Mouse (Mus musculus) lung, postnatal 4 days (tissue): ENCODE measurements around the gene Cinp.

Experiments used
- DNase-seq, 2 experiments: peaks; one replicate each; pipeline ENCODE4 v3.0.0; 2021

The Cinp gene

GRCm38 (mm10) chr12:110889036-110890020 is at the start of gene Cinp, which contains the start of gene Tecpr2:
Cinp (minus strand) TSS chr12:110889145.
Tecpr2 (plus strand) TSS chr12:110889264.
- peak; percentile 96 to 98 for DNase-seq

GRCm38 (mm10) chr12:110937496-110937895 is 48.6 kb upstream of the Cinp start:
- no peak for DNase-seq

- DNase-seq, result peak; percentile 79 to 86
These were observed 47.2 kb upstream of the Cinp start for GRCm38 (mm10) chr12:110935983-110936620.

GRCm38 (mm10) chr12:110932820-110933219 is 43.9 kb upstream of the Cinp start:
- DNase-seq, result no peak

GRCm38 (mm10) chr12:110921572-110921971 is 32.6 kb upstream of the Cinp start:
- no peak for DNase-seq

- DNase-seq, result no peak
These were observed 31.3 kb upstream of the Cinp start for GRCm38 (mm10) chr12:110920254-110920653.

GRCm38 (mm10) chr12:110915761-110916160 is 26.8 kb upstream of the Cinp start:
- no peak for DNase-seq

- DNase-seq, result no peak
These were observed 21.0 kb upstream of the Cinp start for GRCm38 (mm10) chr12:110909962-110910361.

GRCm38 (mm10) chr12:110907845-110908244 is 18.9 kb upstream of the Cinp start:
- DNase-seq, result no peak

GRCm38 (mm10) chr12:110903536-110903935 is 14.6 kb upstream of the Cinp start:
- peak in 1 of 2 experiments; percentile 10 for DNase-seq

GRCm38 (mm10) chr12:110902106-110902505 is 13.2 kb upstream of the Cinp start:
- no peak for DNase-seq

GRCm38 (mm10) chr12:110891887-110892286 is 2.9 kb upstream of the Cinp start:
- DNase-seq, result no peak

- no peak for DNase-seq
These were observed 339 bp downstream of the Cinp start for GRCm38 (mm10) chr12:110888606-110889005.

GRCm38 (mm10) chr12:110888106-110888505 is 839 bp downstream of the Cinp start:
- DNase-seq, result no peak

- no peak for DNase-seq
These were observed 3.7 kb downstream of the Cinp start for GRCm38 (mm10) chr12:110885251-110885650.

GRCm38 (mm10) chr12:110882291-110882690 is 6.7 kb downstream of the Cinp start:
- DNase-seq, result no peak

- DNase-seq, result no peak
These were observed 13.6 kb downstream of the Cinp start for GRCm38 (mm10) chr12:110875351-110875750.

GRCm38 (mm10) chr12:110871247-110871646 is 17.7 kb downstream of the Cinp start:
- DNase-seq, result no peak

GRCm38 (mm10) chr12:110870107-110870506 is 18.8 kb downstream of the Cinp start:
- DNase-seq, result no peak

GRCm38 (mm10) chr12:110865989-110866388 is 23.0 kb downstream of the Cinp start:
- no peak for DNase-seq

- DNase-seq, result no peak
These were observed 23.4 kb downstream of the Cinp start for GRCm38 (mm10) chr12:110865571-110865970.

GRCm38 (mm10) chr12:110864008-110864407 is 24.9 kb downstream of the Cinp start:
- no peak for DNase-seq

GRCm38 (mm10) chr12:110861256-110861655 is 27.7 kb downstream of the Cinp start:
- DNase-seq, result no peak

GRCm38 (mm10) chr12:110860293-110860692 is 28.7 kb downstream of the Cinp start:
- DNase-seq, result no peak
